Mouse (Mus musculus): Measurements from ENCODE around the gene Xylt1. TPM values are rescaled to one million over a fixed set of nuclear protein-coding genes. Genes with fewer than 3 reads are reported as not detected.

Xylt1 gene
- polyA plus RNA-seq (2014; fragmentation: Illumina TruSeq; extraction: RNeasy Lipid Tissue Mini Kit (QIAGEN cat#74804); ENCODE audit: low read depth, low replicate concordance): 0.05 TPM

DNA sequence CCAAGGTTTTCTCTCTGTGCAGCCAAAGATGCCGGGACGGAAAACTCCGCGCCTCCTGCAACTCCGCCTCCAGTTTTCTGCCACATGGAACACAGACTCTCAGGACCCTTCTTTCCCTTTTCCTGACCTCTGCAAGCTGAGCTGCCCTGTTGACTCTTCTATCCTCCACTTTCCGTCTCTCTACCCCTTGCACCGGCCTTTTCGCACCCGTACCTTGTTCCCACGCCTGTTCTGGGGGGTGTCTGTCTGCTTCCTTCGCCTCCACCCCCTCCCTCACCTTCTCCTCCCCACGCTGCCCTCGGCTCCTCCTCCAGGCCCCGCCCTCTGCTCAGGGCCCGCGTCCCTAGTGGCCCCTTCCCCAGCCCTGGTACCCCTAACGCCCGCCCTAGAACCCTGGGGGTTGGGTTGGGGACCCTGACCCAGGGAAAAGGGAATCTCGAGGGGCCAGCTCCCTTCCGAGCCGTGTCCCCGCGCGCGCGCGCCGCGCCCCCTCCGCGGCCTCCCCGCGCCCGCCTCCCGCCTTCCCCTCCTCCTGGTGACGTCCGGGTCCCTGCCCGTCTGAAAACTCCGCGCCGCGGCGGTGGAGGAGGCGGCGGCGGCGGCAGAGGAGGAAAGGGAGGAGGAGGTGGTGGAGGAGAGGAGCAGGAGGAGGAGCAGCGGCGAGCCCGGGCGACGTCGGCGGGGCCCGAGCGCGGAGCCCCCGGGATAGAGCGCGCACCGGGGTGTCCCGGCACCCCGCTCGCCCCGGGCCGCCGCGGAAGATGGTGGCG, at the start of gene Xylt1:
Gene Xylt1, plus strand, starts transcription at position 562 of the 770 bp plus-strand sequence.

Measured in liver, adult 10 weeks (tissue).